Mouse (Mus musculus) lung, adult 2 months (tissue): ENCODE data around the gene Smpx.

ENCODE experiments used
- CTCF ChIP-seq: fragments of 200-500 bp; IDR thresholded peaks from 2 replicates; pipeline ENCODE4 v1.5.1; 2011; ENCODE audit warnings: mild to moderate bottlenecking, low read length, control low read depth; ENCODE audit not compliant: insufficient read depth
- POLR2A ChIP-seq: fragments of 200-500 bp; IDR thresholded peaks from 2 replicates; pipeline ENCODE4 v1.6.1; 2011; ENCODE audit warnings: low read depth, mild to moderate bottlenecking, control low read depth, low read length, borderline replicate concordance; ENCODE audit errors: extremely low read depth

DNA sequence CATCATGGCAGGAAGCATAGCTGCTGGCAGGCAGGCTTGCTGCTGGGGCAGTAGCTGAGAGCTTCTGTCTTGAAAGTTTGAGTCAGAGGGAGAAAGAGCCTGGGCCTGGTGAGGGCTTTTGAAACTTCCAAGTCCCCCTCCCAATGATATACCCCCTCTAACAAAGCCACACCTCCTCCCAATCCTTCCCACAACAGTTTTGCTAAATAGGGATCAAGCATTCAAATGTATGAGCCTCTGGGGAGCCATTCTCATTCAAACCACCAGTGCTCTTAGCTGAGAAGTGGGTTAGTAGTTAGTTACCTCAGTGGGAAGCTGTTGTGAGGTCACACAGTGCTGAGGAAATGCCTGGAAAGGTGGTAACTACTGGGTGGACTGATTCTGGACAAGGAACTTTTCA lies 41.4 kb upstream of the Smpx start:
- no peak for TF ChIP-seq POLR2A
- TF ChIP-seq CTCF = no peak
